Mouse (Mus musculus) heart, postnatal 0 days (tissue): ENCODE measurements around the gene Camsap3.

Experiments
- CTCF ChIP-seq: IDR thresholded peaks from 2 replicates; pipeline ENCODE4 v1.5.1; 2016; ENCODE audit warnings: antibody characterized with exemption, control low read depth, low read depth
- EP300 ChIP-seq: IDR thresholded peaks from 2 replicates; pipeline ENCODE4 v1.6.1; 2016; ENCODE audit warnings: antibody characterized with exemption, low read depth

DNA sequence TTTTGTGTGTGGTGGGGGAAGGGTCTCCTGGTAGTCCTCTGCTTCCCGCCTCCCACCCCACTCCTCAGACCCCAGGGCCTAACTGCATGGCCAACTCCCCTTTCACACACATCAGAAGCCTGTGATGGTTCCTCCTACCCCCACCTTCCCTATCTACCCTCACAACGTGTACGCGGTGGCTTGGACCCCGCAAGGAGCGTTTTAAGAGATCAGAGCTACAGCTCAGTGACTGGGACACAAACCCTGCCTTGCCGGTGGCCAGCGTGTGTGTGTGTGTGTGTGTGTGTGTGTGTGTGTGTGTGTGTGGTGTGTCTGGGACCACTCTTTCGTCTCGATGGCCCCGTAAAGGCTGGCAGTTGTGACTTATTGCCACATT is 1.2 kb downstream of the Camsap3 start:
- TF ChIP-seq CTCF = no peak
- TF ChIP-seq EP300 = no peak
